Mouse (Mus musculus) liver, adult 2 months (tissue): ENCODE data around the gene Tmcc3.

ENCODE experiments used
- CTCF ChIP-seq: fragments of 200-500 bp; IDR thresholded peaks from 2 replicates; pipeline ENCODE4 v1.5.1; 2011; ENCODE audit warnings: low read depth, low read length, control low read depth
- POLR2A ChIP-seq: fragments of 200-500 bp; IDR thresholded peaks from 2 replicates; pipeline ENCODE4 v1.6.1; 2011; ENCODE audit warnings: low read length, control low read depth; ENCODE audit not compliant: insufficient read depth; ENCODE audit errors: extremely low read depth

DNA sequence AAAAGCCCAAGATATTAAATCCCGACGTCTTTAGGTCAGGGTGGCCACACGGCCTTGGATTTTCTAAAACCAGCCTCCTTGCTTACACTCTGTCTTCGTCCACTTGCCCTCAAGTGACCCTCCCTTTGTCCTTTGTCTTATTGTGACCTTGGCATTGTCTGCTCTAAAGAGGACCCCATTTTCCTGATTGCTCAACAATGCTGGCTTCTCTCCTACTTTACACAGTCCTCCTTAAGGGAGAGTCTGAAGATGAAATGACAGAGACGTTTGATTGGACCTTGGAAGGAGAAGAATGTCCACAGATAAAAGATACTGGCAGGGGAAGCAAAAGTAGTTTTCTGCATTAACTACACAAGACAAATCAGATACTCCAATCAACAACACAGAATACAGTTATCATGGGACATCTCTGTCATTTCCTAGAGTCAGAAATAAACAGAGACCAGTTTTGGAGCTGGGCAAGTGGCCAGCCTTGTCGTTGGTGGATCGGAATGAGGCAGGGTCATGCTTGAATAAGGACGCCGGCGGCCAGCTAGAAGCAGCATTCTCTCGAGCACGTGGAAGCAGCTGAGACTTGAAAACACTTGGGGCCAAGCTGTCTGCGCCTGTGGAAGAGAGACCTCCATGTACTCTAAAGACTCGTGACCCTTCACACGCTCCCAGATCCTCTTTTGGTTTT is 150.8 kb downstream of the Tmcc3 start:
- TF ChIP-seq POLR2A = no peak
- TF ChIP-seq CTCF = no peak
